Mouse (Mus musculus): Measurements from ENCODE around the gene Tulp1. TPM values are rescaled to one million over a fixed set of nuclear protein-coding genes. Genes with fewer than 3 reads are reported as not detected.

Gene Tulp1
- not detected for polyA plus RNA-seq (2012; fragmentation: generic; extraction: Trizol)

GRCm38 (mm10) chr17:28365122-28365521 is at the start of gene Tulp1:
Tulp1 (minus strand) TSS chr17:28365222.

DNA sequence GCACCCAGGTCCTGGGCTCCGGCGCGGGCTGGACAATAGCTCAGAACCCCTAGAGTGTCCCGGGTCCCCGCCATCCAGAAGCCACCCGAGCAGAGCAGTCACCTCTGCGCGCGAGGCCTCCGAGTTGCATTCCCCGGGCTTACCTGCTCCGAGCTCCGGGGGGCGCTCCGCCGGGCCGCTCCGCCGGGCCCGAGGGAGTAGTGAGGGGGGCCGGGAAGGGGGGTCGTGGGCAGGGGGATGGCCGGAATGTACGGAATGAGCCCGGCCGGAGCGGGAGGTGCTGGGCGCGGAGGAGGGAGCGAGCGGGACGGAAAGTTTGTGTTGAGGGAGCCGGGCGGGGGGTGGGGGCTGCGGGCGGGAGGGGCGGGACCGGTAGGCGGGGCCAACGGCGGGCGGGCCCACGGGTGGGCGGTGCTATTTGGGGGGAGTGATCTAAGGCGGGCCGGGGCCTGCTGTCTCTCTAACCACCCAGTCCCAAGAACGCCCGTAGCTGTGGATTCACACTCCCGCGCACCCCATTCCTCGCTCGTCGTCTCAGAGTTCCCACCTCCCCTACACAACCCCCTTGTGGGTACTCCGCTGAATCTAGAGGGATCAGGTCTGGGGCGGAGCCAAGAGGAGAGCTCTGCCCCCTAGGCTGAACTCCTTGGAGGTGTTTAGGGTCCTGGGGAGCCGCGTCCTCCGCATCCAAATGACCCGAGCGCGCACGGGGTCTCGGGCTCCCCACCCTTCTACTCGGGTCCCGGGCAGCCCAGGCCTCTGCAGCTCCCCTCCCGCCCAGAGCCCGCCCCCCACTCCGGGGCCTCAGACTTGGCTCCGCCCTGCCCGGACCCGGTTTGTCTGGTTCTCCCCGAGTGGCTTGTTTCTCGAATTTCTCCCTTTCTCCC is 14.3 kb downstream of the Tulp1 start, which contains the start of gene Tead3:
Gene Tead3 (minus strand): TSS at position 352 of the 887 bp plus-strand sequence.

DNA sequence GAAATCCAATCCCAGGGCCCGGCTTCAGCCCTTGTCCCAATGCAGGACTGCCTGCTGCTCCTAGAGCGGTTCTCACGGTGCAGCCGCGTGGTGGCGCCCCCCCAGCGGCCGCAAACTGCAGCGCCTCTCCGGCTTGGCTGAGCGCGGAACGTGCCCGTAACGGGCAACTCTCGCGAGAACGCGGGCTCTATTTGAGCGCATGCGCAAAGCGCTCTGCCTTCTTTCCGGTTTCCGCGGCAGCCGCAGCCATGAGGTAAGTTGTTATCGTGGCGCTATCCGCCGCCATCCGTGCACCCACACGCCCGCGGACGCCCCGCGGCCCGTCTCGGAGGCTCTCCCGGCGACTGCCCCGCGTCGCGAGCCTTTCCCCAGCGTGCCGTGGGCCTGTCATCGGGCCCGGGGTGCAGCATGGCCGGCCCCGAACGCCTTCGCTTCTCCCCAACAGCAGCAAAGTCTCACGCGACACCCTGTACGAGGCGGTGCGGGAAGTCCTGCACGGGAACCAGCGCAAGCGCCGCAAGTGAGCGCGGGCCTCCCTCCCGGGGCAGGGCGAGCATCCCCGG is 36.6 kb downstream of the Tulp1 start, which contains the start of gene Rpl10a:
Gene Rpl10a (plus strand): TSS at position 106 of the 563 bp plus-strand sequence.

DNA sequence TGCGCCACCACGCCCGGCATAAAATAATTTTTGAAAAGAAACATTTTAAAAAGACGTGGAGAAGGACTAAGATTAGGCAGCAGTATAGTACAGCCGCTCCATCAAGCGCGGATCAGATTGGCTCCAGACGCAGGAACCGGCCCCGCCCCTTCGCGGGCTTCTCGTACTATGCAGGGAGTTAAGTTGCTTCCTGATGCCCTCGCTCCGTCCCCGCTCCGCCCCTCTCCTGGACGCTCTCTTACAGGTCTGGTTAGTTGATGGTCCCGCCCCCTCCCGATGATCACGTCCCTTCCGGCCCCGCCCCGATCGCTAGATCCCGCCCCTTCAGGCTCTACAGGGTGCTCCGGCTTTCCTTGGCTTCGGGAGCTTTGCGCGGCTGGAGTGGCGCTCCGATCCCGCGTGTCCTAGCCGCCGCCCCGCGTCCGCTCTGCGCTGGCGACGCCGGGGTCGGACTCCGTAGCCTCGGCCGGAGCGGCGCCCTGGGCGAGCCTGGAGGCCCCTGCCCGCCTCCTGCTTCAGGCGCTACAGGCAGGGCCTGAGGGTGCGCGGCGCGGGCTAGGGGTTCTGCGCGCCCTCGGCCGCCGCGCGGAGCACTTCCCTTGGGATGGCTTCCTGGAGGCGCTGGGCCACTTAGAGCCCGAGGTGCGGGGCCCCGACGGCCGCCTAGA is 51.7 kb downstream of the Tulp1 start, which contains the start of gene Fance:
Gene Fance (plus strand): TSS at position 308 of the 668 bp plus-strand sequence.

Other genes with a start within 250 kb of the Tulp1 start
- 10 to 100 TPM in 1 of 2 experiments, under 1 TPM in 1; 0.64 to 11.6 TPM for gene Scube3, start 223.1 kb downstream of the Tulp1 start, polyA plus RNA-seq (2012; fragmentation: generic; extraction: Trizol)
- gene Zfp523, start 188.1 kb downstream of the Tulp1 start, polyA plus RNA-seq (2012; fragmentation: generic; extraction: Trizol) = 10 to 100 TPM; 18.8 to 45.8 TPM
- gene Def6, start 157.4 kb downstream of the Tulp1 start, polyA plus RNA-seq (2012; fragmentation: generic; extraction: Trizol) = 10 to 100 TPM in 1 of 2 experiments, 1 to 10 TPM in 1; 6.4 to 13.3 TPM
- gene Ppard, start 132.5 kb downstream of the Tulp1 start, polyA plus RNA-seq (2012; fragmentation: generic; extraction: Trizol) = 10 to 100 TPM in 1 of 2 experiments, 1 to 10 TPM in 1; 8.9 to 25.0 TPM
- gene Fance, start 51.7 kb downstream of the Tulp1 start, polyA plus RNA-seq (2012; fragmentation: generic; extraction: Trizol) = 10 to 100 TPM; 44.0 to 46.3 TPM
- gene Rpl10a, start 36.8 kb downstream of the Tulp1 start, polyA plus RNA-seq (2012; fragmentation: generic; extraction: Trizol) = 1,000 to 10,000 TPM; 3,726 to 3,941 TPM
- gene Tead3, start 14.4 kb downstream of the Tulp1 start, polyA plus RNA-seq (2012; fragmentation: generic; extraction: Trizol) = 10 to 100 TPM in 1 of 2 experiments, 1 to 10 TPM in 1; 7.0 to 33.0 TPM
- gene Fkbp5, start 152.3 kb upstream of the Tulp1 start, polyA plus RNA-seq (2012; fragmentation: generic; extraction: Trizol) = 1 to 10 TPM; 4.0 to 4.6 TPM
- not detected for gene Armc12, start 165.6 kb upstream of the Tulp1 start, polyA plus RNA-seq (2012; fragmentation: generic; extraction: Trizol)
- gene Clpsl2, start 184.2 kb upstream of the Tulp1 start, polyA plus RNA-seq (2012; fragmentation: generic; extraction: Trizol) = not detected
- gene Clps, start 195.5 kb upstream of the Tulp1 start, polyA plus RNA-seq (2012; fragmentation: generic; extraction: Trizol) = not detected
- under 1 TPM; 0.04 to 0.06 TPM for gene Lhfpl5, start 210.4 kb upstream of the Tulp1 start, polyA plus RNA-seq (2012; fragmentation: generic; extraction: Trizol)